Mouse (Mus musculus) lung, adult 2 months (tissue): ENCODE measurements around the gene Ptbp1.

Experiments used
- CTCF ChIP-seq: fragments of 200-500 bp; IDR thresholded peaks from 2 replicates; pipeline ENCODE4 v1.5.1; 2011; ENCODE audit warnings: mild to moderate bottlenecking, low read length, control low read depth; ENCODE audit not compliant: insufficient read depth
- POLR2A ChIP-seq: fragments of 200-500 bp; IDR thresholded peaks from 2 replicates; pipeline ENCODE4 v1.6.1; 2011; ENCODE audit warnings: low read depth, mild to moderate bottlenecking, control low read depth, low read length, borderline replicate concordance; ENCODE audit errors: extremely low read depth

- TF ChIP-seq CTCF (no peak), POLR2A (no peak)
These were observed 48.6 kb upstream of the Ptbp1 start for GRCm38 (mm10) chr10:79805636-79806035.
